Mouse (Mus musculus): ENCODE measurements at regions not wholly inside any gene's neighbourhood (a gene's known extent, or its start where the extent isn't known, plus 50 kb on each side); places are given as distances from the start of the nearest gene placed in this dataset.

DNA sequence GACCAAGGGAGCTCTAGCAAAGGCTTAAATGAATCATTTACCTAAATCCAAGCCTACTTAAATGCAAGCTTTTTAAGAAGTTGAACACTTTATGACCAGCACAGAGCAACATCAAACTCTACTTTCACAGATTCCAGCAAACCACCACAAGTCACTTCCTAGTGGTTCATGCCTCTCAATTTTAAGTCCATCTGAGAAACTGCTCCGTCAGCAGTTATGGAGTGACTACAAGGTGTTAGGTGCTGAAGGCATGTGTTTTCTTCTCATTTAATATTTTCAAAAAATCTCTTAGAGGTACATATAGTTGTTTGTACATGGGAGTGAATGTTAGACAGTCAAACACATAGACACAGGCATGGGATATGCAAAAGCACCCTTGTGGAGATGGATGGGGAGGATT lies 72.2 kb upstream of the Adamts16 start:
- DNase-seq = no peak
- intact Hi-C loops (cut with DNase I) = no loop called here

DNA sequence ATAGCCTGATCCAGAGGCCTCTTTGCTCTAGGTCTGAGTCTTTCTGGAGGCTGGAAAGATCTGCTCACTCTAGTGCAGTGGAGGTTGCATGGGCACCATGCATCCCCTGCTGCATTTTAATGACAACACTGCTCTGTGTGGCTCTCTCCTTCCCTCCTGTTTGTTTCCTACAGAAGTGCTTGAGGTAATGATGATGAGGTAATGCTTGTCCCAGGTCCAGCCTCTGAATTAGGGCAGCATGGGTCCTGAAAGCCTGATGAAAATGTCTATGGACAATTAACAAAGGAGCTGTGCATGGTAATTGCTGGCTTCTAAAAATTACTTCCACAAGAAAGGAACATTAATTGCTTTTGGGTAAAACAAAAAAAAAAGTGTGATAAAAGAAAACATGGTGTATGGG lies 69.3 kb upstream of the Adamts16 start:
- no peak for DNase-seq
- intact Hi-C loops (cut with DNase I) = no loop called here

DNA sequence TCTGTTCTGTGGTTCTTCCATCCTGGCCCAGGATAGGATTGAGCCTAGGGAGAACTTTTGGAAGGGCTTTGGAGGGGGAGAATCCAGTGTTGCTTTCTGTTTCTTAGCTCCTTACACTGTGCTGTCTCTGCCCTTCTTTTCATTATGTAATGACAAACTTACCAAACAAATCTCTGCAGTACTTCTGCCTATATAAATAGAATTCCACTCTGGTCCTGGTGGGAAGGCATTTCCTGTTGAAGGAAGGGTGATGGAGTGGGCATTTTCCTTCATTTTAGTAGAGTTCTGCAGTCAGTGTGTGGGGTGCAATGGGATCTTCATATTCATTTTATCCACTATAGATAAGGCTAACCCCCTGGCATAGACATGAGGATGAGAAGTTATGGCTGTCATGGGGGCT lies 63.2 kb upstream of the Adamts16 start:
- no peak for DNase-seq
- intact Hi-C loops (cut with DNase I) = no loop called here

DNA sequence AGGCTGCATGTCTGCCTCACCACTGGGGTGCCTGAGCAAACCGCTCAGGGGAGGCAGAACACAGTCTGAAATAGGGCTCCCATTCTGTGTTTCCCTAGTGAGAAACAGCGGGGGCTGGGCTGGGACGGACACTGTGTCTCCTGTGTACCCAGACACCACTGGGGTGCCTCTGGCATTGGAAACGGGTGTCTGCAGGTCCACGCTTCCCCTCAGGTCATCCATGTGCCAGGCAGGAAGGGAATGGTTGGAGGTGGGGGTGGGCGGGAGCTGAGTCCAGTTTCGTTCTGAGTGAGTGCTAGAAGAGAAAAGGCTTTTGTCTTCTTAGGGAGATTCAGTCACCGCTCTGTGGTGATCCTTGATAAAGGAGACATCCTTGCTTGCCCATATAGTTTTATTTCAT lies 62.2 kb upstream of the Adamts16 start:
- intact Hi-C loops (cut with DNase I) = no loop called here
- no peak for DNase-seq

DNA sequence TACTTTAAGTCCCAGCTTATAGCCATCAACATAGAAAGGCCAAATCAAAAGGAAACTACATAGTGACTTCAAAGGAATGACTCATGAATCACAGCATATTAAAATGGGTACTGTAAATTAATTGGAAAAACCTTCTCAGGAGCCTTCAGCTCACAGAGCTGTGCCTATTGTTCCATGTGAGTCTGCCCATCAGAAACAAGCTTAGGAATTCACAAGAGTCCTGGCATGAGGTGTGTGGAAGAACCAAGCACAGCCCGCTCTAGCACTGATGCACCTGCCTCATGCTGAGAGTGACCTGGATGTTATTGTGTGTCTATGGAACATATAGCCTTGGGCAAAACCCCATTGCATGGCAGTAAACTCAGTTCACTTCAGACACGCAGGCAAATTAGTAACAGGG lies 61.5 kb upstream of the Adamts16 start:
- DNase-seq = no peak
- intact Hi-C loops (cut with DNase I) = no loop called here

DNA sequence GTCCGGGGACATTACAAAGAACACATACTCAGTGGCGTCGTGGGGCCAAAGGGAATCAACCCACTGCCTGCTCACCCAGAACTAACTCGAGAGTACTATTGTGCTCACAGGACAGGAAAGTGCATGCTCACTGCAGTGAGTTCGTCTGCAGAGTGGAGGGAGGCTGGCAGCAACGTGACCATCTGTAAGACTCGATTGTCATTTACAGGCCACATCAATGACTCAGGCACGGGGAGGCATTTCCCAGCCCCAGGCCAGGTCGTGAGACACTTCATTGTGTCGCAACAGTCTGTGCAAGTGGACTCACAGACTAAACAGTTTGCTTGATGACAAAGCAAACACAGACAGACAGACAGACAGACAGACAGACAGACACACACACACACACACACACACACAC lies 61.1 kb upstream of the Adamts16 start:
- DNase-seq = no peak
- intact Hi-C loops (cut with DNase I) = no loop called here

DNA sequence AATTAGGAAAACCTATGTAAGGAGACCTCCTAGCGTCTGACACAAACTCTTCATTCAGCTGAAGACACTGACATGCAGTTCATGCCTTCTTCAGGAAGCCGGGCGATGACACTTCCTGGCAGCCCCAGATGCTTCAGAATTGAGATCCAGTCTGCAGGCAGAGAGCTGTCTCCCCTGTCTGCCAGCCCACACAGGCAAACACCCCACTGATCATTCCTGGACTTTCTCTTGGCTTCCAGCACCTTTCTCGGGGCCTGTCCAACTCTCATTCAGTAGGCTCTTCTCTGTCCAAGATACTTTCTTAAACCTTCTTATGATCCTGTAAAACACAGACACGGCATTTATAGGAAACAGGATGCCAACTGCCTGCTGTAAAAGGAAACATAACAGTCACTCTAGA lies 50.0 kb upstream of the Adamts16 start:
- no peak for DNase-seq
- intact Hi-C loops (cut with DNase I) = no loop called here

Small RNA genes in the stretch of these regions (microRNA-seq; reads per million reads assigned to microRNA genes)
- gene Mir466f-4 = 0 reads per million in 2 experiments

All from heart, postnatal 14 days (tissue).